Mouse (Mus musculus): ENCODE results near the gene Tollip. TPM values are rescaled to one million over a fixed set of nuclear protein-coding genes. Genes with fewer than 3 reads are reported as not detected.

Gene Tollip
- polyA plus RNA-seq, 1 experiment from 2014 or later, result 66.8 TPM

GRCm38 (mm10) chr7:141951821-141952220 lies 33.5 kb upstream of the Tollip start:
- ATAC-seq (ENCODE audit: low read depth), result no peak
- Histone ChIP-seq H3K27me3 (no peaks in the 10 kb centered on the region), H3K36me3 (peaks cover 5% of the 10 kb centered on the region), H3K9me3 (no peaks in the 10 kb centered on the region), H3K9ac (peak overlapping the region; percentile 100), H3K4me2 (peak overlapping the region; percentile 97), H3K27ac (replicated peaks) (peak overlapping the region; percentile 99), H3K4me1 (replicated peaks) (peaks cover 82% of the 10 kb centered on the region), H3K4me3 (peak overlapping the region; percentile 91)
- 79% methylated on average over 4 of the region's 4 CpGs for WGBS

GRCm38 (mm10) chr7:141950104-141951013 lies 32.1 kb upstream of the Tollip start:
- Histone ChIP-seq H3K27ac (replicated peaks) (peak overlapping the region; percentile 99), H3K27me3 (no peaks in the 10 kb centered on the region), H3K4me1 (replicated peaks) (peaks cover 82% of the 10 kb centered on the region), H3K9ac (peak overlapping the region; percentile 100), H3K9me3 (no peaks in the 10 kb centered on the region), H3K4me2 (peak overlapping the region; percentile 97), H3K36me3 (peaks cover 5% of the 10 kb centered on the region), H3K4me3 (peak overlapping the region; percentile 91)
- WGBS, result 1% methylated on average over 52 of the region's 84 CpGs
- peak; percentile 38 for ATAC-seq (ENCODE audit: low read depth)

- Histone ChIP-seq H3K9ac (peak overlapping the region; percentile 100), H3K27ac (replicated peaks) (peak overlapping the region; percentile 99), H3K4me3 (peak overlapping the region; percentile 91), H3K4me2 (peak overlapping the region; percentile 97), H3K36me3 (peaks cover 5% of the 10 kb centered on the region), H3K27me3 (no peaks in the 10 kb centered on the region), H3K9me3 (no peaks in the 10 kb centered on the region), H3K4me1 (replicated peaks) (peaks cover 81% of the 10 kb centered on the region)
- WGBS, result 2% methylated on average over 32 of the region's 54 CpGs
- peak; percentile 42 for ATAC-seq (ENCODE audit: low read depth)
Observed at GRCm38 (mm10) chr7:141949799-141950103, 31.4 kb upstream of the Tollip start.

GRCm38 (mm10) chr7:141948906-141949798 lies 30.8 kb upstream of the Tollip start, which contains the start of gene Brsk2:
Brsk2 (plus strand) TSS chr7:141949751.
- peaks cover 5% of the 10 kb centered on the region for H3K36me3 ChIP-seq

GRCm38 (mm10) chr7:141948045-141948444 lies 29.7 kb upstream of the Tollip start:
- 73% methylated on average over 1 of the region's 1 CpGs for WGBS
- Histone ChIP-seq H3K27ac (replicated peaks) (no peak overlapping the region), H3K4me3 (peak overlapping the region; percentile 91)

More at GRCm38 (mm10) chr7:141948906-141949798, 30.8 kb upstream of the Tollip start, which contains the start of gene Brsk2:
- Histone ChIP-seq H3K9me3 (no peaks in the 10 kb centered on the region), H3K27me3 (no peaks in the 10 kb centered on the region), H3K4me1 (replicated peaks) (peaks cover 80% of the 10 kb centered on the region), H3K4me3 (peak within 1 kb of the TSS; percentile 91), H3K27ac (replicated peaks) (peak within 1 kb of the TSS; percentile 99), H3K9ac (peak within 1 kb of the TSS; percentile 100), H3K4me2 (peak within 1 kb of the TSS; percentile 97)
- under 1% methylated on average over 55 of the region's 55 CpGs for WGBS
- peak; percentile 91 for ATAC-seq (ENCODE audit: low read depth)

GRCm38 (mm10) chr7:141947512-141947911 lies 29.2 kb upstream of the Tollip start:
- no peak for ATAC-seq (ENCODE audit: low read depth)
- Histone ChIP-seq H3K36me3 (peaks cover 5% of the 10 kb centered on the region), H3K4me2 (no peak overlapping the region), H3K27ac (replicated peaks) (no peak overlapping the region), H3K9me3 (no peaks in the 10 kb centered on the region), H3K27me3 (no peaks in the 10 kb centered on the region), H3K4me3 (no peak overlapping the region), H3K4me1 (replicated peaks) (peaks cover 74% of the 10 kb centered on the region), H3K9ac (no peak overlapping the region)

More at GRCm38 (mm10) chr7:141948045-141948444, 29.7 kb upstream of the Tollip start:
- H3K9me3 ChIP-seq, result no peaks in the 10 kb centered on the region
- H3K9ac ChIP-seq, result no peak overlapping the region
- no peak for ATAC-seq (ENCODE audit: low read depth)
- no peaks in the 10 kb centered on the region for H3K27me3 ChIP-seq
- H3K4me2 ChIP-seq, result peak overlapping the region; percentile 97
- H3K4me1 ChIP-seq (replicated peaks), result peaks cover 79% of the 10 kb centered on the region
- peaks cover 5% of the 10 kb centered on the region for H3K36me3 ChIP-seq

- H3K9ac ChIP-seq, result peak overlapping the region; percentile 28
- no peaks in the 10 kb centered on the region for H3K36me3 ChIP-seq
- peak overlapping the region; percentile 88 for H3K27ac ChIP-seq (replicated peaks)
- H3K9me3 ChIP-seq, result no peaks in the 10 kb centered on the region
- H3K27me3 ChIP-seq, result no peaks in the 10 kb centered on the region
- peaks cover 58% of the 10 kb centered on the region for H3K4me1 ChIP-seq (replicated peaks)
- H3K4me2 ChIP-seq, result peak overlapping the region; percentile 41
- H3K4me3 ChIP-seq, result 0 out of 2 replicates have a peak overlapping the region, but pooled peaks have one; percentile 12
- peak; percentile 38 for ATAC-seq (ENCODE audit: low read depth)
- 11% methylated on average over 7 of the region's 7 CpGs for WGBS
Observed at GRCm38 (mm10) chr7:141945927-141946326, 27.6 kb upstream of the Tollip start.

- no peak overlapping the region for H3K9ac ChIP-seq
- peaks cover 49% of the 10 kb centered on the region for H3K4me1 ChIP-seq (replicated peaks)
- H3K9me3 ChIP-seq, result no peaks in the 10 kb centered on the region
- no peak overlapping the region for H3K4me3 ChIP-seq
- 72% methylated on average over 5 of the region's 5 CpGs for WGBS
- 0 out of 2 replicates have a peak overlapping the region, but pooled peaks have one; percentile 46 for H3K27ac ChIP-seq (replicated peaks)
- H3K4me2 ChIP-seq, result no peak overlapping the region
- no peak for ATAC-seq (ENCODE audit: low read depth)
- H3K36me3 ChIP-seq, result no peaks in the 10 kb centered on the region
- no peaks in the 10 kb centered on the region for H3K27me3 ChIP-seq
Observed at GRCm38 (mm10) chr7:141943444-141943843, 25.1 kb upstream of the Tollip start.

GRCm38 (mm10) chr7:141934951-141935350 lies 16.6 kb upstream of the Tollip start:
- H3K9ac ChIP-seq, result no peak overlapping the region
- no peaks in the 10 kb centered on the region for H3K9me3 ChIP-seq
- 70% methylated on average over 6 of the region's 6 CpGs for WGBS
- ATAC-seq (ENCODE audit: low read depth), result no peak
- H3K27ac ChIP-seq (replicated peaks), result peak overlapping the region; percentile 85
- no peak overlapping the region for H3K4me3 ChIP-seq
- no peaks in the 10 kb centered on the region for H3K36me3 ChIP-seq
- H3K4me1 ChIP-seq (replicated peaks), result peaks cover 14% of the 10 kb centered on the region
- no peaks in the 10 kb centered on the region for H3K27me3 ChIP-seq
- no peak overlapping the region for H3K4me2 ChIP-seq

GRCm38 (mm10) chr7:141934128-141934898 lies 16.0 kb upstream of the Tollip start:
- H3K27me3 ChIP-seq, result no peaks in the 10 kb centered on the region
- H3K27ac ChIP-seq (replicated peaks), result peak overlapping the region; percentile 85
- 27% methylated on average over 7 of the region's 7 CpGs for WGBS
- H3K9me3 ChIP-seq, result no peaks in the 10 kb centered on the region
- no peak overlapping the region for H3K4me3 ChIP-seq
- H3K4me2 ChIP-seq, result no peak overlapping the region
- H3K36me3 ChIP-seq, result no peaks in the 10 kb centered on the region
- ATAC-seq (ENCODE audit: low read depth), result peak; percentile 95
- no peak overlapping the region for H3K9ac ChIP-seq
- peaks cover 14% of the 10 kb centered on the region for H3K4me1 ChIP-seq (replicated peaks)

GRCm38 (mm10) chr7:141928642-141929041 lies 10.3 kb upstream of the Tollip start:
- ATAC-seq (ENCODE audit: low read depth), result no peak
- WGBS, result 64% methylated on average over 10 of the region's 10 CpGs

More at GRCm38 (mm10) chr7:141928642-141929041, 10.3 kb upstream of the Tollip start:
- Histone ChIP-seq H3K4me1 (replicated peaks) (peaks cover 4% of the 10 kb centered on the region; the same call in 1 of the 2 replicates), H3K9ac (no peak overlapping the region), H3K27me3 (no peaks in the 10 kb centered on the region), H3K27ac (replicated peaks) (no peak overlapping the region), H3K9me3 (no peaks in the 10 kb centered on the region), H3K4me2 (no peak overlapping the region), H3K36me3 (no peaks in the 10 kb centered on the region), H3K4me3 (no peak overlapping the region)

Data from neural tube, embryonic 13.5 days (tissue).